Mouse (Mus musculus) embryonic fibroblast, embryonic 13.5 days (primary cell): Measurements from ENCODE around the gene Arhgef3.

Source experiments
- CTCF ChIP-seq: IDR thresholded peaks from 2 replicates; pipeline ENCODE4 v1.5.1; 2011; ENCODE audit warnings: mild to moderate bottlenecking, control low read depth, low read length, moderate library complexity, borderline replicate concordance; ENCODE audit not compliant: insufficient read depth
- POLR2A ChIP-seq: IDR thresholded peaks from 2 replicates; pipeline ENCODE4 v1.6.1; 2011; ENCODE audit warnings: low read depth, mild to moderate bottlenecking, control low read depth, low read length, moderate library complexity

DNA sequence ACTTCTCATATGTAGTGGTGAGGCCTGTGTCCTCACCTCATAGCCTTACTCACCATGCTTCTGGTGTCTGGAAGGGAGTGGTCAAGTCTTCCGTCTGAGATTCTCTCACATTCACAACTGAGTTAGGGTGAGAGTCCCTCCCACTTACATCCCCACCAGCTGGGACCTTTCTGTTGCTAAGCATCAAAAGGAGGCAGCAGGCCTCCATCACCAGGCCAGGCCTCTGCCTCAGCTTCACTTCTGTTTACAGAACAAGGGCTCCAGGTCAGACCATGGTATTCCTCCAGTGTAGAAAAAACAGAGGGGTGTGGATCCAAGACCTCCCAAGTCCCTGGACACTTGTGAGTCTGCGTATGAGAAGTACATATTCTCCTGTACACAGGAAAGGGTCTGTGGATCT lies 99.5 kb downstream of the Arhgef3 start:
- TF ChIP-seq POLR2A (no peak), CTCF (no peak)
